14 mouse cellular contexts compared by ENCODE assay signal in genomic region chr9:107470427-107470826, GRCm38 (mm10).
DNase-seq lines count a peak whose midpoint lies in the region; ATAC-seq and TF ChIP-seq lines count a peak whose summit lies in the region.
"Had no signal": no experiment of that assay in that cellular context is flagged by ENCODE, and none has a peak within 500 bp of the region (broad histone marks: within the 10 kb centered on the region; RNA-seq: fewer than 3 reads in every experiment).

No protein-coding gene starts in this region.

- no peak for DNase-seq in neural tube, embryonic 10.5 days (ENCODE audit: extremely low spot score, low spot score)
- DNase-seq in embryonic facial prominence, embryonic 11.5 days (ENCODE audit: low spot score), result peak; percentile 40
- no peak for DNase-seq in kidney, postnatal 4 days
- DNase-seq in liver, postnatal 0 days, result no peak
- DNase-seq: gastrocnemius, postnatal 36 days; kidney, adult 9 months; lung, postnatal 36 days; thymus, postnatal 25 days had no signal

- peaks cover 35% of the 10 kb centered on the region for H3K4me1 ChIP-seq in neural tube, embryonic 13.5 days (replicated peaks)
- H3K4me1 ChIP-seq in embryonic facial prominence, embryonic 11.5 days (ENCODE audit: control insufficient read depth, insufficient read depth, low read length), result 0 out of 2 replicates have a peak, but pooled peaks cover 2% of the 10 kb centered on the region
- peaks cover 25% of the 10 kb centered on the region for H3K4me1 ChIP-seq in forebrain, embryonic 15.5 days
- peaks cover 28% of the 10 kb centered on the region for H3K4me1 ChIP-seq in midbrain, embryonic 15.5 days
- no peaks in the 10 kb centered on the region for H3K4me1 ChIP-seq in liver, postnatal 0 days (ENCODE audit: insufficient read depth)

- no peaks in the 10 kb centered on the region for H3K9me3 ChIP-seq in neural tube, embryonic 13.5 days
- H3K9me3 ChIP-seq in embryonic facial prominence, embryonic 11.5 days (replicated peaks; ENCODE audit: control insufficient read depth, low read length), result no peaks in the 10 kb centered on the region
- no peaks in the 10 kb centered on the region for H3K9me3 ChIP-seq in forebrain, embryonic 15.5 days
- H3K9me3 ChIP-seq in midbrain, embryonic 15.5 days, result no peaks in the 10 kb centered on the region
- H3K9me3 ChIP-seq in liver, postnatal 0 days (ENCODE audit: low read length), result no peaks in the 10 kb centered on the region

- peak overlapping the region; percentile 78 for H3K27ac ChIP-seq in neural tube, embryonic 13.5 days (replicated peaks)
- H3K27ac ChIP-seq in embryonic facial prominence, embryonic 11.5 days (replicated peaks; ENCODE audit: low read depth, low read length), result no peak overlapping the region
- 0 out of 2 replicates have a peak overlapping the region, but pooled peaks have one; percentile 23 for H3K27ac ChIP-seq in forebrain, embryonic 15.5 days (replicated peaks)
- 0 out of 2 replicates have a peak overlapping the region, but pooled peaks have one; percentile 12 for H3K27ac ChIP-seq in midbrain, embryonic 15.5 days
- no peak overlapping the region for H3K27ac ChIP-seq in liver, postnatal 0 days (ENCODE audit: low read depth)
- H3K27ac ChIP-seq: layer of hippocampus, adult 2 months; liver, embryonic 14.5 days had no signal

- no peak for TF ChIP-seq CTCF in liver, postnatal 0 days (IDR thresholded peaks at IDR 0.05; ENCODE audit: low read depth)

- no peak overlapping the region for H3K4me3 ChIP-seq in neural tube, embryonic 13.5 days
- H3K4me3 ChIP-seq in embryonic facial prominence, embryonic 11.5 days (ENCODE audit: low read depth, low read length), result no peak overlapping the region
- H3K4me3 ChIP-seq in forebrain, embryonic 15.5 days, result 0 out of 2 replicates have a peak overlapping the region, but pooled peaks have one; percentile 1
- no peak overlapping the region for H3K4me3 ChIP-seq in midbrain, embryonic 15.5 days
- no peak overlapping the region for H3K4me3 ChIP-seq in liver, postnatal 0 days (ENCODE audit: low read depth, low read length)
- H3K4me3 ChIP-seq: layer of hippocampus, adult 2 months had no signal

- peak; percentile 37; the same call in 1 of the 2 replicates for ATAC-seq in neural tube, embryonic 13.5 days (ENCODE audit: low read depth)
- ATAC-seq in embryonic facial prominence, embryonic 11.5 days (replicated peaks; ENCODE audit: insufficient number of reproducible peaks, low FRiP score, low TSS enrichment, low read depth), result no peak
- peak; percentile 73 for ATAC-seq in forebrain, embryonic 15.5 days (replicated peaks)
- no peak; the same call in 1 of the 2 replicates for ATAC-seq in midbrain, embryonic 15.5 days (replicated peaks)
- ATAC-seq in liver, postnatal 0 days, result no peak
- ATAC-seq: Patski had no signal

- 0 out of 2 replicates have a peak overlapping the region, but pooled peaks have one; percentile 26 for H3K9ac ChIP-seq in neural tube, embryonic 13.5 days
- no peak overlapping the region for H3K9ac ChIP-seq in embryonic facial prominence, embryonic 11.5 days (replicated peaks; ENCODE audit: low read length)
- no peak overlapping the region for H3K9ac ChIP-seq in forebrain, embryonic 15.5 days (replicated peaks)
- H3K9ac ChIP-seq in midbrain, embryonic 15.5 days, result no peak overlapping the region
- H3K9ac ChIP-seq in liver, postnatal 0 days (replicated peaks), result no peak overlapping the region
- H3K9ac ChIP-seq: liver, embryonic 14.5 days had no signal

- TF ChIP-seq EP300 in liver, postnatal 0 days (IDR thresholded peaks at IDR 0.05; ENCODE audit: low read depth), result no peak

- no peak overlapping the region for H3K4me2 ChIP-seq in neural tube, embryonic 13.5 days
- H3K4me2 ChIP-seq in embryonic facial prominence, embryonic 11.5 days (ENCODE audit: low read depth, low read length), result no peak overlapping the region
- H3K4me2 ChIP-seq in forebrain, embryonic 15.5 days (replicated peaks), result peak overlapping the region; percentile 17
- H3K4me2 ChIP-seq in midbrain, embryonic 15.5 days, result no peak overlapping the region
- H3K4me2 ChIP-seq in liver, postnatal 0 days (ENCODE audit: low read depth, low read length), result no peak overlapping the region

- H3K36me3 ChIP-seq in neural tube, embryonic 13.5 days, result no peaks in the 10 kb centered on the region; the same call in 1 of the 2 replicates
- H3K36me3 ChIP-seq in embryonic facial prominence, embryonic 11.5 days (replicated peaks; ENCODE audit: control insufficient read depth, insufficient read depth, low read depth, low read length), result no peaks in the 10 kb centered on the region
- H3K36me3 ChIP-seq in forebrain, embryonic 15.5 days, result no peaks in the 10 kb centered on the region
- no peaks in the 10 kb centered on the region for H3K36me3 ChIP-seq in midbrain, embryonic 15.5 days (replicated peaks)
- H3K36me3 ChIP-seq in liver, postnatal 0 days (replicated peaks; ENCODE audit: insufficient read depth, low read length), result no peaks in the 10 kb centered on the region

- WGBS in neural tube, embryonic 13.5 days, result 30% methylated on average over 15 of the region's 15 CpGs
- 37% methylated on average over 15 of the region's 15 CpGs for WGBS in embryonic facial prominence, embryonic 11.5 days
- WGBS in forebrain, embryonic 15.5 days, result 7% methylated on average over 15 of the region's 15 CpGs
- WGBS in midbrain, embryonic 15.5 days, result 51% methylated on average over 15 of the region's 15 CpGs
- 72% methylated on average over 15 of the region's 15 CpGs for WGBS in liver, postnatal 0 days (ENCODE audit: insufficient replicate concordance)

- no peaks in the 10 kb centered on the region for H3K27me3 ChIP-seq in neural tube, embryonic 13.5 days
- no peaks in the 10 kb centered on the region for H3K27me3 ChIP-seq in embryonic facial prominence, embryonic 11.5 days (ENCODE audit: control insufficient read depth, insufficient read depth, low read length)
- peaks cover 9% of the 10 kb centered on the region; the same call in 1 of the 2 replicates for H3K27me3 ChIP-seq in forebrain, embryonic 15.5 days
- no peaks in the 10 kb centered on the region for H3K27me3 ChIP-seq in midbrain, embryonic 15.5 days (replicated peaks)
- H3K27me3 ChIP-seq in liver, postnatal 0 days (ENCODE audit: insufficient read depth, low read length), result no peaks in the 10 kb centered on the region

Comparison
In these comparisons a context has a peak if more than half of its experiments do, and no peak if none do; other contexts are left out.
1. ATAC-seq: peak in neural tube, embryonic 13.5 days (single experiment) and forebrain, embryonic 15.5 days (single experiment); none in embryonic facial prominence, embryonic 11.5 days (single experiment), midbrain, embryonic 15.5 days (single experiment) and liver, postnatal 0 days (single experiment).
2. H3K27ac ChIP-seq: peak in neural tube, embryonic 13.5 days (single experiment), forebrain, embryonic 15.5 days (single experiment) and midbrain, embryonic 15.5 days (single experiment); none in embryonic facial prominence, embryonic 11.5 days (single experiment) and liver, postnatal 0 days (single experiment).